Mouse (Mus musculus): ENCODE measurements around the gene Tbl3. TPM values are rescaled to one million over a fixed set of nuclear protein-coding genes. Genes with fewer than 3 reads are reported as not detected.

Tbl3 gene
- 31.4 and 34.8 TPM in 2 replicates for polyA plus RNA-seq (2012; rRNA removed)

- DNase-seq (ENCODE audit: low spot score): peak; percentile 86
These were observed at the start of gene Tbl3 for GRCm38 (mm10) chr17:24706982-24707800. Tbl3 (minus strand) TSS chr17:24707660.

GRCm38 (mm10) chr17:24752415-24753394 lies 45.2 kb upstream of the Tbl3 start, which contains the start of gene Hs3st6:
Hs3st6 (plus strand) TSS chr17:24752988.
- no peak for DNase-seq (ENCODE audit: low spot score)

GRCm38 (mm10) chr17:24751528-24751927 lies 44.1 kb upstream of the Tbl3 start:
- DNase-seq (ENCODE audit: low spot score): no peak

GRCm38 (mm10) chr17:24746986-24747385 lies 39.5 kb upstream of the Tbl3 start:
- DNase-seq (ENCODE audit: low spot score): no peak

GRCm38 (mm10) chr17:24745526-24746497 lies 38.4 kb upstream of the Tbl3 start:
- DNase-seq (ENCODE audit: low spot score): no peak

GRCm38 (mm10) chr17:24744381-24744780 lies 36.9 kb upstream of the Tbl3 start:
- DNase-seq (ENCODE audit: low spot score): no peak

GRCm38 (mm10) chr17:24743896-24744295 lies 36.4 kb upstream of the Tbl3 start:
- no peak for DNase-seq (ENCODE audit: low spot score)

- no peak for DNase-seq (ENCODE audit: low spot score)
These were observed 34.8 kb upstream of the Tbl3 start for GRCm38 (mm10) chr17:24742307-24742706.

GRCm38 (mm10) chr17:24739926-24740325 lies 32.5 kb upstream of the Tbl3 start:
- no peak for DNase-seq (ENCODE audit: low spot score)

GRCm38 (mm10) chr17:24738238-24738637 lies 30.8 kb upstream of the Tbl3 start:
- no peak for DNase-seq (ENCODE audit: low spot score)

- DNase-seq (ENCODE audit: low spot score): no peak
These were observed 29.8 kb upstream of the Tbl3 start for GRCm38 (mm10) chr17:24737135-24737810.

GRCm38 (mm10) chr17:24736330-24737051 lies 29.0 kb upstream of the Tbl3 start, which contains the start of gene Msrb1:
Msrb1 (plus strand) TSS chr17:24736642.
- peak; percentile 75 for DNase-seq (ENCODE audit: low spot score)

GRCm38 (mm10) chr17:24735446-24735845 lies 28.0 kb upstream of the Tbl3 start:
- DNase-seq (ENCODE audit: low spot score): no peak

- no peak for DNase-seq (ENCODE audit: low spot score)
These were observed 27.1 kb upstream of the Tbl3 start for GRCm38 (mm10) chr17:24734513-24734912.

GRCm38 (mm10) chr17:24733434-24734050 lies 26.1 kb upstream of the Tbl3 start:
- DNase-seq (ENCODE audit: low spot score): no peak

- DNase-seq (ENCODE audit: low spot score): no peak
These were observed 24.9 kb upstream of the Tbl3 start for GRCm38 (mm10) chr17:24732233-24732935.

GRCm38 (mm10) chr17:24730787-24731186 lies 23.3 kb upstream of the Tbl3 start:
- DNase-seq (ENCODE audit: low spot score): no peak

GRCm38 (mm10) chr17:24729067-24729466 lies 21.6 kb upstream of the Tbl3 start:
- no peak for DNase-seq (ENCODE audit: low spot score)

- DNase-seq (ENCODE audit: low spot score): no peak
These were observed 20.7 kb upstream of the Tbl3 start for GRCm38 (mm10) chr17:24728184-24728583.

Measured in urinary bladder, adult 2 months (tissue).